Mouse (Mus musculus) liver, embryonic 14.5 days (tissue): ENCODE data around the gene Slc38a1.

ENCODE experiments used
- CTCF ChIP-seq: IDR thresholded peaks from 2 replicates; pipeline ENCODE4 v1.5.1; 2016; ENCODE audit warnings: antibody characterized with exemption, low read depth, control low read depth
- EP300 ChIP-seq: IDR thresholded peaks from 2 replicates; pipeline ENCODE4 v1.6.1; 2016; ENCODE audit warnings: antibody characterized with exemption, low read depth

DNA sequence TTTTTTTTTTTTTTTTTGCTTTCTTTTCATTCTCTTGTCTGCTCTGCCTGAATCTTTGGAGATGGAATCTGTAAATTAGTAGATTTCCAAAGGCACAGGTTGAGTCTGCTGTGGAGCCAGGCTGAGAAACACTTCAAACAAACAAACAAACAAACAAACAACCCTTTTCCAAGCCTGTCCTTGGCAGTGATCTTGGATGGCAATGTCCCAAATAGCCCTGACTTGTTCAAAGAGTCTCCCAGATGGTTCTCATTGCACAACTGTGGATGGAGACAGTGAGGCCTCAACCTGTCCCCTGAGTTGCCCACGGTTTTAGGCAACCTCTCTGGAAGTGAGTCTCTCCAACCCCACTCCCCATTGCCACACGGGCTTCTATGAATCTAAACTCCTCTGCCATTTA lies 4.1 kb downstream of the Slc38a1 start:
- TF ChIP-seq EP300 (no peak), CTCF (no peak)
